Mouse (Mus musculus) mesoderm, embryonic 11.5 days (tissue): ENCODE measurements at regions not wholly inside any gene's neighbourhood (a gene's known extent, or its start where the extent isn't known, plus 50 kb on each side); places are given as distances from the start of the nearest gene placed in this dataset.

Experiments
- DNase-seq: peaks from one replicate; pipeline ENCODE4 v3.0.0-alpha.2; 2012; ENCODE audit warnings: low read depth, low spot score

- DNase-seq = peak; percentile 87
Observed at GRCm38 (mm10) chr6:94773604-94774486, 73.9 kb upstream of the Lrig1 start.

- peak; percentile 28 for DNase-seq
Observed at GRCm38 (mm10) chr6:94772868-94773603, 73.1 kb upstream of the Lrig1 start.

GRCm38 (mm10) chr6:94772391-94772790 lies 72.4 kb upstream of the Lrig1 start:
- no peak for DNase-seq

- DNase-seq = no peak
Observed at GRCm38 (mm10) chr6:94768230-94768629, 68.3 kb upstream of the Lrig1 start.

- no peak for DNase-seq
Observed at GRCm38 (mm10) chr6:94765724-94766123, 65.8 kb upstream of the Lrig1 start.

- peak; percentile 63 for DNase-seq
Observed at GRCm38 (mm10) chr6:94761341-94761740, 61.4 kb upstream of the Lrig1 start.

GRCm38 (mm10) chr6:94760629-94761111 lies 60.7 kb upstream of the Lrig1 start:
- peak; percentile 32 for DNase-seq

GRCm38 (mm10) chr6:94759649-94760048 lies 59.7 kb upstream of the Lrig1 start:
- DNase-seq = no peak

GRCm38 (mm10) chr6:94756006-94756405 lies 56.0 kb upstream of the Lrig1 start:
- no peak for DNase-seq

GRCm38 (mm10) chr6:94755297-94755831 lies 55.4 kb upstream of the Lrig1 start:
- no peak for DNase-seq

- DNase-seq = no peak
Observed at GRCm38 (mm10) chr6:94754522-94754921, 54.6 kb upstream of the Lrig1 start.

- DNase-seq = no peak
Observed at GRCm38 (mm10) chr6:94751101-94751440, 51.1 kb upstream of the Lrig1 start.

- DNase-seq = no peak
Observed at GRCm38 (mm10) chr6:94750228-94751100, 50.5 kb upstream of the Lrig1 start.
